Mouse (Mus musculus): Measurements from ENCODE around the gene Vil1.

DNA sequence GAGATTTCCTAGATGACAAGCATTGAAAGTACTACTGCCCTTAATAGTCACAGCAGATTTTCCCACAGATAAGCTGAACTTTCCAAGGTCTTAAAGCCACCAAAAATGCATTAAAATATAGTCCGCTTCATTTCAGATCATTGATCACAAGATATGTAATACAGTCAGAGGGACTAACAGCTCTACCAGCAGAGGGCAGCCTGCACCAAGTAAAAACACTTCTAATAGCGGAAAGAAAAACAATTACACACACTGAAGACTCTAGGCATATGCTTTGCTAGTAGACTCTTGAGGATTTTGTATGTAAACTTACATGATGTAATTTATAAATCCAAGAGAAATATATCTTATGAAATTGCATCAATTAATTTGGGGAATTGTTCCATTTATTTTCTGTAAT lies 51.1 kb downstream of the Vil1 start:
- TF ChIP-seq MAX (IDR thresholded peaks at IDR 0.05; ENCODE audit: low read length) (no peak), ZMIZ1 (IDR thresholded peaks at IDR 0.05; ENCODE audit: low read depth, low read length) (no peak), JUND (IDR thresholded peaks at IDR 0.05; ENCODE audit: low read depth, low read length) (no peak), NRF1 (IDR thresholded peaks at IDR 0.05; ENCODE audit: insufficient read depth, low read depth, low read length, poor library complexity, severe bottlenecking) (no peak), POLR2A (IDR thresholded peaks at IDR 0.05; ENCODE audit: control insufficient read depth in 1 of 2, insufficient read depth in 1 of 2, low read depth in 1 of 2, low read length in 2 of 2, poor library complexity in 1 of 2) (no peak), HCFC1 (IDR thresholded peaks at IDR 0.05; ENCODE audit: low read depth, low read length) (no peak), EP300 (IDR thresholded peaks at IDR 0.05; ENCODE audit: low read depth in 1 of 2, low read length in 2 of 2) (no peak), SIN3A (IDR thresholded peaks at IDR 0.05; ENCODE audit: low read length) (no peak), ZKSCAN1 (IDR thresholded peaks at IDR 0.05; ENCODE audit: low read depth, low read length) (no peak)

Data from MEL (cell line).